Mouse (Mus musculus) megakaryocyte-erythroid progenitor cell, adult 5 weeks (primary cell): ENCODE data around the gene Dip2c. TPM values are rescaled to one million over a fixed set of nuclear protein-coding genes. Genes with fewer than 3 reads are reported as not detected.

Experiments
- polyA plus RNA-seq: library from polyadenylated mRNA; stranded (reverse); fragments of >175 nt; gene quantifications from 2 replicates; pipeline ENCODE4 v1.2.3, GENCODE M21; 2012

Dip2c gene
- 0.39 and 0.96 TPM in 2 replicates for polyA plus RNA-seq

GRCm38 (mm10) chr13:9276322-9276855 lies at the start of gene Dip2c:
TSS of gene Dip2c (plus strand) at chr13:9276528.

Other genes with a start within 250 kb of the Dip2c start
- 17.3 and 19.0 TPM in 2 replicates for gene Larp4b, start 182.6 kb upstream of the Dip2c start, polyA plus RNA-seq